Mouse (Mus musculus) ES-E14 (cell line): ENCODE results near the gene Man1a2.

Source experiments
- CHD2 ChIP-seq: IDR thresholded peaks from 2 replicates; pipeline ENCODE4 v1.6.1; 2014; ENCODE audit warnings: mild to moderate bottlenecking, low read depth, low read length, inconsistent platforms
- HCFC1 ChIP-seq: IDR thresholded peaks from 2 replicates; pipeline ENCODE4 v1.6.1; 2012; ENCODE audit warnings: low read length, inconsistent platforms, borderline replicate concordance; ENCODE audit not compliant: insufficient read depth
- MAFK ChIP-seq: IDR thresholded peaks from 2 replicates; pipeline ENCODE4 v1.6.1; 2014; ENCODE audit warnings: mild to moderate bottlenecking, low read depth, low read length, inconsistent platforms; ENCODE audit not compliant: insufficient read depth
- ZC3H11A ChIP-seq: IDR thresholded peaks from 2 replicates; pipeline ENCODE4 v1.6.1; 2012; ENCODE audit warnings: low read depth, mild to moderate bottlenecking, inconsistent platforms, low read length, borderline replicate concordance
- ZNF384 ChIP-seq: IDR thresholded peaks from 2 replicates; pipeline ENCODE4 v1.6.1; 2012; ENCODE audit warnings: low read depth, low read length, inconsistent platforms

DNA sequence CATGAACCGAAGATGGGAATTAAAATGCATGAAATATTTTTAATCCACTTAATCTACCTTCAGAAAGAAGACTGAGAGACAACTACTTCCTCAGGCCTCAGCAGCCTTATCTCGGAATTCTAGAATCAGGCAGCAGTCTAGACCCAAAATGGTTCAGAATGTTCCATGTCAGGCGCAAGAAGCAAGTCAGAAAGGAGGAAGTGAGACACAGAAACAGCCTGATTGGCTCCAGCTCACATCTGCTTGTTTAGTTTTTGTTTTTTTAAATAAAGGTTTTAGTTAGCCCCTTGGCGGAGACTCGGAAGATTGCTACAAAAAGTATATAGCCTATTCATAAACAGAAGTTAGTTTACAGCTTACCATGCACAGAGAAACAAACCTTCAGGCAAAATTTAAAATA is 154.4 kb downstream of the Man1a2 start:
- no peak for TF ChIP-seq ZNF384
- no peak for TF ChIP-seq HCFC1
- TF ChIP-seq CHD2 = no peak
- no peak for TF ChIP-seq ZC3H11A
- TF ChIP-seq MAFK = no peak
